Mouse (Mus musculus) intestine, embryonic 15.5 days (tissue): ENCODE data around the gene Clic1. TPM values are rescaled to one million over a fixed set of nuclear protein-coding genes. Genes with fewer than 3 reads are reported as not detected.

ENCODE experiments used
- ATAC-seq: fragments of 200-750 bp; cut with Nextera tagmentation; 2 replicates; pipeline ENCODE4 v1.8.0; 2017; ENCODE audit warnings: moderate TSS enrichment, moderate library complexity
- H3K27ac ChIP-seq: fragments of 300-500 bp; sonication (generic); 2 replicates; pipeline ENCODE4 v1.5.1; 2015; ENCODE audit warnings: mild to moderate bottlenecking, inconsistent platforms
- H3K27me3 ChIP-seq: fragments of 300-500 bp; sonication (generic); replicated peaks from 2 replicates; pipeline ENCODE4 v1.6.1; 2015; ENCODE audit warnings: inconsistent platforms
- H3K36me3 ChIP-seq: fragments of 300-500 bp; sonication (generic); 2 replicates; pipeline ENCODE4 v1.6.1; 2015; ENCODE audit warnings: inconsistent platforms
- H3K4me1 ChIP-seq: fragments of 300-500 bp; sonication (generic); replicated peaks from 2 replicates; pipeline ENCODE4 v1.6.1; 2015; ENCODE audit warnings: inconsistent platforms
- H3K4me2 ChIP-seq: fragments of 300-500 bp; sonication (generic); replicated peaks from 2 replicates; pipeline ENCODE4 v1.6.1; 2015; ENCODE audit warnings: mild to moderate bottlenecking, inconsistent platforms
- H3K4me3 ChIP-seq: fragments of 300-500 bp; sonication (generic); replicated peaks from 2 replicates; pipeline ENCODE4 v1.5.1; 2015; ENCODE audit warnings: inconsistent platforms
- H3K9ac ChIP-seq: fragments of 300-500 bp; sonication (generic); 2 replicates; pipeline ENCODE4 v1.6.1; 2015; ENCODE audit warnings: inconsistent platforms
- H3K9me3 ChIP-seq: fragments of 300-500 bp; sonication (generic); 2 replicates; pipeline ENCODE4 v1.6.1; 2016; ENCODE audit warnings: inconsistent platforms
- WGBS: fragments of 180-500 bp; shearing (Covaris S2); methylation state at CpG from one replicate; pipeline ENCODE4 v1.1.7; 2015; 5-methylcytosine and 5-hydroxymethylcytosine counted together
- polyA plus RNA-seq: library from polyadenylated mRNA; unstranded; fragments of >200 nt; fragmentation: Nextera tagmentation; extraction: Ambion mirVana; gene quantifications from 2 replicates; pipeline ENCODE4 v1.2.1, GENCODE M21; 2015

Gene Clic1
- polyA plus RNA-seq, 1 experiment from 2014 or later, result 385 TPM

DNA sequence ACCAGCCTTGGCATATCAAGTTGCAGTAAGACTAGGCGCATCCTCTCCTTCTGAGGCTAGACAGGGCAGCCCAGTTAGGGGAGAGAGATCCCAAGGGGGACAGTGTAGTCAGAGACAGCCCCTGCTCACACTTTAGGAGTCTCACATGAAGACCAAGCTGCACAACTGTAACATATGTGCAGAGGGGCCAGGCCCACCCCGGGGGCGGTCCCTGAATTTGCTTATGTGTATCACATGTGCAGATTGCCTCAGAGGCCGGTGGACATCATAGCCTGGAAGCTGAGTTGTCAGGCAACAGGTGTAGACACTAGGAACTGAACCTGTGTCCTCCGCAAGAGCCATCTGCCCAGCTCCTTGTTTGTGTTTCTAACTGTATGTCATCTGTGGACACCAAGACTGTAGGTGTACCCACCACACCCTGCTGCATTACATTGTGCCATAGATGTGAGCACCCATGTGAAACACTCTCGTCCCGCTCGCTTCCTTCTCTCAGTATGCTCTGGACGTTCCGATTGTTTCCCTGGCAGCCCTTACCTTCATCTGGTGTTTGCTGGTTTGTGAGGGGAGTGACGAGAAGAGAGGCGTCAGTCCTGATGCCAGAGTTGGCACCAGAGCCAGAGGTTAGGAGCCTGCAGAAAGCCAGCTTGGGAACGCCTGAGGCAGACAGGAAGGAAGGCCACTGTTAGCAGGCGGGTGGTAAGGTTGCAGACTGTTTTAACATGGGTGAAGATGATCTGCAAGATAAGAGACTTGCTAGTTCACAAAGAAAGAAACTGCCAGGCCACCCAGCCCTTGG, 42.8 kb downstream of the Clic1 start:
- H3K36me3 ChIP-seq, result peaks cover 27% of the 10 kb centered on the region
- no peak overlapping the region for H3K27ac ChIP-seq
- WGBS, result 88% methylated on average over 14 of the region's 14 CpGs
- H3K27me3 ChIP-seq, result no peaks in the 10 kb centered on the region
- no peaks in the 10 kb centered on the region for H3K9me3 ChIP-seq
- no peak overlapping the region for H3K9ac ChIP-seq
- H3K4me2 ChIP-seq, result no peak overlapping the region
- peaks cover 16% of the 10 kb centered on the region for H3K4me1 ChIP-seq
- no peak for ATAC-seq
- no peak overlapping the region for H3K4me3 ChIP-seq

DNA sequence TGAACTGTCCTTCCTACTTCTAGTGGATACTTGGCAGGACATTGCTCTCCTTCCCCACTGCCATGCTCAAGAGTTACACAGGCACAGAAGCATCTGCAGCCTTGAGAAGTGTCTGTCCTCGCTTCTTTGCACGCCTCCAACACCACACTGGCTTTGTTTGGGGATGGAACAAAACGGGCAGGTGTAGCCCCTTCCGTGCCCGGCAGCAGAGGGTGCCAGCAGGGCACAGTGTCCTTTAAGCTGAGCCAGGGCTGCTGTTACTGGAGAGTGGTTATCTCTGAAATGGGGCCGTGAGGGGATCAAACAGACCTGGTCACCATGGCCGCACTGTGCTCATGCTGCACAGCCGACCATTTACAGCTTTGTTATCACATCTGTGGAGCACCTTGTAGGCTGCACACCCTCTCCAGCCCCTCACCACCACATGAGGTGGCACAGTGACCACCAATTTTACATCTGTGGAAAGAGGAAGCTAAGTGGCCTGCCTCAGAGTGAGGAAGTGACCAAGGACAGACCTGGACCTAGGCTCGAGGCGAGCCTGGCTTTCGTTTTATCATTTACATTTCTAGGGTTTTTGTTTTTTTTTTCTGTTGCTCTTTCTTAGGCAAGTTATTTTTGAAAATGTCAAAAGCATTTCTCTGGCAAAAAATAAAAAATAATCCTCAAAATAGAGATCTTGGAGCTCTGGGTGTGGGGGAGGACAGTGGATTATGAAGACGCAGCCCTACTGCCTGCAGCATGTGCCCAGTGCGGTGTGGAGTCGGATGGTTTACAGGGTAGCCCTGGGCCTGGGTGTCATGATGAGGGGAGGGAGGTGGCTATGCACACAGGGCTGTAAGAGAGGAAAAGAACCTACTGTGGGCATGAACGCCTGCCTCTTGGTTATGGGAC, 45.0 kb downstream of the Clic1 start:
- H3K27ac ChIP-seq, result no peak overlapping the region
- H3K27me3 ChIP-seq, result no peaks in the 10 kb centered on the region
- H3K4me1 ChIP-seq, result peaks cover 22% of the 10 kb centered on the region
- ATAC-seq, result no peak
- no peak overlapping the region for H3K4me3 ChIP-seq
- no peak overlapping the region; the same call in 1 of the 2 replicates for H3K9ac ChIP-seq
- H3K9me3 ChIP-seq, result no peaks in the 10 kb centered on the region
- H3K36me3 ChIP-seq, result peaks cover 42% of the 10 kb centered on the region
- 83% methylated on average over 15 of the region's 15 CpGs for WGBS
- no peak overlapping the region for H3K4me2 ChIP-seq

DNA sequence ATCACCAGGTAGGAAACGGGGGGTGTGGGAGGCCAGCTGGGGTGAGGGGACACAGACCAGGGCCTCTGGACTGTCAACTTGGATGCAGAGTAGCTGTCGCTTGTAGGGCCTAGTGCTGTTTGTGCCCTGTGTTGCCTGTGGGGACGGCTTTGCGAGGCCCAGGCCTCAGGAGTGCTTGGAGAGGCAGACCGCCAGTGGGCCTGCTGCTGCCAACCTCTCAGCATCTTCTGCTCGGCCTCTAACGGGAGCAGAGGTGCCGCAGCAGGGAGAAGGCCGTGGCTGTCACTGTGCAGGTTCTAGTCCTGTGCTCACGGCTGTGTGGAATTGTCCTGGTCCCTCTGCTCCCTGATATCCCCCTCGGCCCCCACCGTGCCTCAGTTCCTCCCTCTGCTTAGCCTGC, 46.8 kb downstream of the Clic1 start:
- H3K9ac ChIP-seq, result no peak overlapping the region
- H3K4me2 ChIP-seq, result no peak overlapping the region
- 85% methylated on average over 12 of the region's 12 CpGs for WGBS

DNA sequence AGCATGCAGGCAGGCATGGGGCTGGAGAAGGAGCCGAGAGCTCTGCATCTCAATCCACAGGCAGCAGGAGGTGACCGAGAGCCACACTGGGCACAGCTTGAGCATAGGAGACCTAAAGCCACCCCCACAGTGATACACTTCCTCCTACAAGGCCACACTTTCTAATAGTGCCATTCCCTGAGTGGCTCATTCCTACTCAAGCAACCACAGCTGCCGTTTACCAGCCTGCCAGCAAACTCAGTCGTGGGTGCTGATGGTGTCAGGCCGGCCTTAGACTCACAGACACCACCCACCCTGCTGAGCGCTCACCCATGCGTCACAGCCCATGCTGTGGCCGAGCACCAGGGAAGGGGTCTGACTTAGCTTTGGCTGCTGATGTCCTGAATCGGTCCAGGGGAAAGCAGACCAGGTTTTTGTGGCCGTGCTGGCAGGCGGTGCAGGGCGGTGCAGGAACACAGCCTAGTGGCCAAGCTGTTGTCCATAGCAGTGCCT, 47.4 kb downstream of the Clic1 start:
- 92% methylated on average over 12 of the region's 12 CpGs for WGBS
- Histone ChIP-seq H3K36me3 (peaks cover 55% of the 10 kb centered on the region), H3K4me1 (peaks cover 23% of the 10 kb centered on the region)

More for the DNA sequence above, 46.8 kb downstream of the Clic1 start:
- Histone ChIP-seq H3K4me3 (no peak overlapping the region), H3K4me1 (peaks cover 17% of the 10 kb centered on the region), H3K27me3 (no peaks in the 10 kb centered on the region), H3K9me3 (no peaks in the 10 kb centered on the region), H3K36me3 (peaks cover 50% of the 10 kb centered on the region), H3K27ac (no peak overlapping the region)
- no peak for ATAC-seq

DNA sequence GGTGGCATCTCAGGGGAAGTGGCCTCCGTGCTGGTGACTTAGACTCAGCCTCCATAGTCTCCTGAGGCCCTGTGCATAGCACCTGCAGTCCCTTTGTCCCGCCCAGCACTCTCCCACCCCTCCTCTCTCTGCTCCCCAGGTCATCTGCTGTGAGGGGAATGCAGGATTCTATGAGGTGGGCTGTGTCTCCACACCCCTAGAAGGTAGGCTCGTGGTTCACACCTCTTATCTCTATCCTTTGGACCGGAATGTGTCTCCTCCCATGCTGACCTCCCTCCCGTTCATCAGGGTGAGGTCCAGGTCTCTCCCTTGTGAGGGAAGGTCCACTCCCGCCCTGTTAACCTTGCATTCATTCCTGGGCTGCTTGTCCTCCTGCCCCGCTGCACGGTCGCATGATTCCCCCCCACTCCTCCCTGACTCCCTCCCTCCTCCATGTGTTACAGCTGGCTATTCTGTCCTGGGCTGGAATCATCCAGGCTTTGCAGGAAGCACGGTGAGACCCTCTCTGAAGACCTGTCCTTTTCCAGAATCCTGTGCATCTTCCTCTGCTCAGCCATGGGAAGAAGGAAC, 50.5 kb downstream of the Clic1 start:
- 52% methylated on average over 10 of the region's 10 CpGs for WGBS
- Histone ChIP-seq H3K9ac (no peak overlapping the region), H3K27me3 (no peaks in the 10 kb centered on the region), H3K4me1 (peaks cover 30% of the 10 kb centered on the region), H3K4me3 (no peak overlapping the region), H3K9me3 (no peaks in the 10 kb centered on the region), H3K4me2 (no peak overlapping the region), H3K27ac (peak overlapping the region; percentile 48; the same call in 1 of the 2 replicates), H3K36me3 (peaks cover 51% of the 10 kb centered on the region)
- ATAC-seq, result peak; percentile 60

More for the DNA sequence above, 47.4 kb downstream of the Clic1 start:
- Histone ChIP-seq H3K27me3 (no peaks in the 10 kb centered on the region), H3K4me2 (no peak overlapping the region), H3K9ac (no peak overlapping the region), H3K27ac (no peak overlapping the region), H3K9me3 (no peaks in the 10 kb centered on the region), H3K4me3 (no peak overlapping the region)
- ATAC-seq, result no peak

DNA sequence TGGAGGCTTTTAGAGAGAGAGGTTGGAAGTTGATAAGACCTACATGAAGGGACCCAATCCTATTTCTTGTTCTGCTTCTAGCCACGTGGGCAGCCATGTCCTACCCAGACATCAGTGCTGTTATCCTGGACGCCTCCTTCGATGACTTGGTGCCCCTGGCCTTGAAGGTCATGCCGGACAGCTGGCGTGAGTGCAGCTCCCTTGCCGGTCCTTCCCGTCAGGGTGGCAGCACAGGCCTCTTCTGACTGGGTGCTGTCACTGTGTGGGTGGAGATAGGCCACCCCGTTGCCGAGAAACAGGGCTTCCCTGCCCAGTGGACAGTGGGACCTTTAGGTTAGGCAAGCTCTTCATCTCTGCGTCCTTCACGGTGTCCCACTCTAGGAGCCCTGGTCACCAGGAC, 51.4 kb downstream of the Clic1 start:
- Histone ChIP-seq H3K9ac (no peak overlapping the region), H3K4me1 (peaks cover 34% of the 10 kb centered on the region), H3K4me2 (no peak overlapping the region), H3K27me3 (no peaks in the 10 kb centered on the region), H3K27ac (no peak overlapping the region), H3K4me3 (no peak overlapping the region), H3K9me3 (no peaks in the 10 kb centered on the region), H3K36me3 (peaks cover 49% of the 10 kb centered on the region)
- WGBS, result 86% methylated on average over 11 of the region's 11 CpGs
- no peak for ATAC-seq

DNA sequence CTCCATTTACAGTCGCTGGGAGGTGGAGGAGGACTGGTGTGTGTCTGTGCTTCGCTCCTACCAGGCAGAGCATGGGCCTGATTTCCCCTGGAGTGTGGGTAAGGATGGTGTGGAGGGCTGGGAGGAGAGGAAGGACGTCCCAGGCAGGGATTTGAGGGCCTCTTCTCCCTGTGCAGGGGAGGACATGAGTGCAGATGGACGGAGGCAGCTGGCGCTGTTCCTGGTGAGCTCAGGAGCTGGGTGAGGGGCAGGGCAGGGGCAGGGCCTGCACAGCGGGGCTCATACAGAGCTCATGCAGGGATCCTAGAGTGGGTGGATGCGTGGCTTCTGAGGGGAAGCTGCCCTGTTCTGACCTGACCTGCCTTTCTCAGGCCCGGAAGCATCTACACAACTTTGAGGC, 52.5 kb downstream of the Clic1 start:
- peaks cover 37% of the 10 kb centered on the region for H3K36me3 ChIP-seq
- peaks cover 35% of the 10 kb centered on the region for H3K4me1 ChIP-seq
- 0 out of 2 replicates have a peak overlapping the region, but pooled peaks have one; percentile 1 for H3K9ac ChIP-seq
- H3K27ac ChIP-seq, result peak overlapping the region; percentile 73; the same call in 1 of the 2 replicates
- H3K9me3 ChIP-seq, result no peaks in the 10 kb centered on the region
- WGBS, result 71% methylated on average over 8 of the region's 8 CpGs
- no peak for ATAC-seq
- H3K4me3 ChIP-seq, result no peak overlapping the region
- no peak overlapping the region for H3K4me2 ChIP-seq
- H3K27me3 ChIP-seq, result no peaks in the 10 kb centered on the region

DNA sequence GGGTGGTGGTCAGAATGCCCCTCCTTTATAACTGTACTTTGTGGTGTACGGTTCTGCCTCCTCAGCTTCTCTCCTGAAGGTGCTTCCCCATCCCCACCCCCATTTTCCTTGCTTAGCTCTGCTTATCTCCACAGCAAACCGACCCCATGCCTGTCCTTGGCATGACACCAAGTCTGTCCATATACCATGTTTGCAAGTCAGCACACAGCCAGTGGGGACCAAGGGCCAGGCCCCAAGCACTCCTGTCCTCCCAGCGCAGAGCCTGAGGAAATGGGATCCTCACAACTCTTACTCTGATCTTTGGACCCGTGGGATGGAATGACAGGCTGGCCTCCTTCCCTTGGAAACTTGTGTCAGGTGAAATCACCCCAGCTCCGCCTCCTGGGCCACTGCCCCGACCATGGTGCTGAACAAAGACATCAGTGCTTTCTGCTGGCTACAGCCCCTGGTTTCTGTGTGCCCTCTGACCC, 53.5 kb downstream of the Clic1 start:
- H3K27me3 ChIP-seq, result no peaks in the 10 kb centered on the region
- peaks cover 35% of the 10 kb centered on the region for H3K4me1 ChIP-seq
- no peak overlapping the region for H3K4me3 ChIP-seq
- H3K36me3 ChIP-seq, result peaks cover 32% of the 10 kb centered on the region
- H3K4me2 ChIP-seq, result 0 out of 2 replicates have a peak overlapping the region, but pooled peaks have one; percentile 9
- WGBS, result 46% methylated on average over 6 of the region's 6 CpGs
- H3K27ac ChIP-seq, result peak overlapping the region; percentile 73
- peak; percentile 75 for ATAC-seq
- H3K9ac ChIP-seq, result peak overlapping the region; percentile 8; the same call in 1 of the 2 replicates
- H3K9me3 ChIP-seq, result no peaks in the 10 kb centered on the region

DNA sequence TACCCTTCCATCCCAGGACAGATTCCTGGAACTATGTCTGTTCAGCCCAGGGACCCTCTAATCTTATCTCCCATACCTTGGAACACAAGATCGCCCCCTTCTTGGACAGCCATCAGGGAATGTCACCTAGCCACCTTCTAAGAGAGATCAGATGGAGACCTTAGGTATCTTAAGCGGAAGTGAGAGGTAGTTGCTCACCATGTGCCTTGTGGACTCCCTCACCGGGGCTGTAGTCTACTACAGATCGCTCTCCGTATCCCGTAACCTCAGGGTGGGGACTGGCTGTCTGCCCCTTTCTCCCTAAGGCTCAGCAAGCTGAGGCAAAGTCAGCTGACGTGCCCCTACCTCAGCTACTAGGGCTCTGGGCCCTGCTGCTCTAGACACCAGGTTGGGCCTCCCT, 54.3 kb downstream of the Clic1 start:
- H3K4me3 ChIP-seq, result no peak overlapping the region
- no peaks in the 10 kb centered on the region for H3K27me3 ChIP-seq
- H3K36me3 ChIP-seq, result peaks cover 26% of the 10 kb centered on the region
- WGBS, result 88% methylated on average over 7 of the region's 7 CpGs
- no peak for ATAC-seq
- H3K27ac ChIP-seq, result peak overlapping the region; percentile 64; the same call in 1 of the 2 replicates
- no peak overlapping the region for H3K9ac ChIP-seq
- no peak overlapping the region for H3K4me2 ChIP-seq
- H3K4me1 ChIP-seq, result peaks cover 34% of the 10 kb centered on the region
- no peaks in the 10 kb centered on the region for H3K9me3 ChIP-seq

DNA sequence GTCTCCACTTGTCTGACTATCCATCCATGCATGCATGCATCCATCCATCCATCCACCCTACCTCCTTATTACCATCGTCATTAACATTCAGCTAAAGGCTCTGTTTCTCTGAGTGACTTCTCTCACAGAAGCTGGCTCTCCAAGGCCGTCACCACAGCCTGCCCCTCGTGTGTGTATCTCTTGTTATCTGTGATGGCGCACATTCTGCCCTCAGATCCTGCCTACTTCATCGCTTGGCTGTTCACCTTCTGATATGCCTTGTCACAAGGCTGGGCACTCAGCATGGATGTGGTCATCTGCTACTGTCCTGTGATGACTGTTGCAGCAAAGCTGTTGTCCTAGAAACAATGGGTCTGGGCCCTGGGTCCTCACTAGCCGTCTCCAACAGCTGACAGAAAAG, 55.0 kb downstream of the Clic1 start:
- Histone ChIP-seq H3K4me1 (peaks cover 29% of the 10 kb centered on the region), H3K9ac (no peak overlapping the region), H3K36me3 (peaks cover 20% of the 10 kb centered on the region), H3K27me3 (no peaks in the 10 kb centered on the region), H3K4me3 (no peak overlapping the region), H3K27ac (no peak overlapping the region), H3K9me3 (no peaks in the 10 kb centered on the region), H3K4me2 (no peak overlapping the region)
- no peak for ATAC-seq
- WGBS, result 71% methylated on average over 6 of the region's 6 CpGs

DNA sequence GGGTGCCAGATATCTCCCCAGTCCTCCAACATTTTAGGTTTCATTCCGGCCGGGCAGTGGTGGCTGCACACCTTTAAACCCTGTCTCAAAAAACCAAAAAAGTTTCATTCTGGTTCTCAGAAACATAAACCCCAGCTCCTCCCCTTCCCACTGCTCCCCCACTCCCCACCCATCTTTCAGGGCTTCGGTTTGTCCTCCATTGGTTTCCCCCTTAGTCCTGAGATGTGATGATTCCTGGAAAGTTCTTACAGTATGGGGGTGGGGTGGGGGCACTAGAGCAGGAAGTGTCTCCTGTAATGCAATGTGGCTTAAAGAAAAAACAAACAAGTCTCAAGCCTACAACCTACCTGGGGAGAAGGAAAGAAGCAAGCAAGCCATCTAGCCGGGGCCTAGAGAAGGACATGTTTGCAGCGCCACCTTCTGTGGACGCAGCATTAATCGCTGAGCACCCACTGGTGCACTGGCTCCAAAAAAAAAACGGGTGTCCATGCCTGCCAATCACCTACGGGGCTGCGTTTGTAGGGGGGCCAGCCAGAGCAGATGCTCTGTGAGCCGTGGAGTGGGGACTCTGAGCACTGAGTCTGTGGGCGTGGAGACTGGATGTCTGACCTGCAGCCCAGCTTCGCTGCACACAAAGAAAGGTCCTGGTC, 56.1 kb downstream of the Clic1 start:
- Histone ChIP-seq H3K27me3 (no peaks in the 10 kb centered on the region), H3K4me1 (peaks cover 24% of the 10 kb centered on the region), H3K4me2 (0 out of 2 replicates have a peak overlapping the region, but pooled peaks have one; percentile 12), H3K4me3 (no peak overlapping the region), H3K27ac (no peak overlapping the region), H3K9ac (no peak overlapping the region), H3K9me3 (no peaks in the 10 kb centered on the region), H3K36me3 (peaks cover 14% of the 10 kb centered on the region)
- WGBS, result 29% methylated on average over 13 of the region's 13 CpGs
- ATAC-seq, result no peak
